Mouse (Mus musculus): ENCODE measurements around the gene Spsb1. TPM values are rescaled to one million over a fixed set of nuclear protein-coding genes. Genes with fewer than 3 reads are reported as not detected.

Spsb1 gene
- polyA plus RNA-seq, 1 experiment from 2014 or later = 4.7 TPM

DNA sequence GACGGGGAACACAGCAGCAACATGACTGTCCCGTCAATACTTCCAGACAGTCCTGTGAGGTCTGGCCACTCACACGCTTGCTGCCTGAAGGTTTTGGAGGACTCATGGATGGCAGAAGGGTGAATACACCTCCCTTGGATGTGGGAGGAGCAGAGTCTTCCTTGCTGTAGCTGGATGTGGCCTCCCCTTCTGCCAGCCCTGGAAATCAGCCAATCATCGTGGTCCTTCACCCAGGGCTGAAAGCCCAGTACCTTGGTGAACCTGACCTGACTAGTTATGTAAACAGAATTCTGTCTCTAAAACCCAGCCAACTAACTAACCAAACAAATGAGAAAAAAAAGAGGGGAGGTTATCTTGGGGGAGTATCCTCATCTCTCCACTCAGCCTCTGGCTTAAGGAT, 90.4 kb downstream of the Spsb1 start:
- Histone ChIP-seq H3K4me3 (ENCODE audit: low read depth, low read length) (no peak overlapping the region), H3K27ac (ENCODE audit: low read depth, low read length) (no peak overlapping the region), H3K9me3 (replicated peaks; ENCODE audit: control insufficient read depth, low read length) (no peaks in the 10 kb centered on the region), H3K36me3 (ENCODE audit: control insufficient read depth, insufficient read depth, low read length) (no peaks in the 10 kb centered on the region), H3K4me1 (ENCODE audit: control insufficient read depth, insufficient read depth, low read length) (no peaks in the 10 kb centered on the region), H3K9ac (ENCODE audit: low read depth, low read length) (no peak overlapping the region), H3K27me3 (ENCODE audit: control insufficient read depth, insufficient read depth, low read length) (no peaks in the 10 kb centered on the region), H3K4me2 (no peak overlapping the region)
- no peak for ATAC-seq (replicated peaks; ENCODE audit: insufficient number of reproducible peaks, low FRiP score, low TSS enrichment)
- 65% methylated on average over 4 of the region's 4 CpGs for WGBS (ENCODE audit: insufficient replicate concordance)

DNA sequence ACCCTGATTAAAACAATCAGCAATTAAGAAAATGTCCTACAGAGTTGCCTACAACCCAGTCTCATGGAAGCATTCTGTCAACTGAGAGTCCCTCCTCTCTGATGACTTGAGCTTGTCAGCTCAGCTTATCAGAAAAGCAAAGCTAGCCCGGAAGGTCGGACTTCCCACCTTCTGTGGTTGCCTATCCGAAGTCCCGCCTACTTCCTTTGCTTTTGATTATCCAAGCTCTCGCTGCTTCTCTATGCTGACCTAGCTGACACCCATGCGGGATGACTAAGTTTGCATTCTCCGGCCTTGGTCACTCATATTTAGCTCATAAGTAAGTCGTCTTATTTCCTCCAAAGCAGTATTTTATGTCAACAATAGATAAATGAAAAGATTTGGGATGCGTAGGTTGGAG, 91.3 kb downstream of the Spsb1 start:
- H3K4me1 ChIP-seq (ENCODE audit: control insufficient read depth, insufficient read depth, low read length) = no peaks in the 10 kb centered on the region
- H3K36me3 ChIP-seq (ENCODE audit: control insufficient read depth, insufficient read depth, low read length) = no peaks in the 10 kb centered on the region
- no peak for ATAC-seq (replicated peaks; ENCODE audit: insufficient number of reproducible peaks, low FRiP score, low TSS enrichment)
- no peak overlapping the region for H3K4me3 ChIP-seq (ENCODE audit: low read depth, low read length)
- no peak overlapping the region for H3K27ac ChIP-seq (ENCODE audit: low read depth, low read length)
- WGBS (ENCODE audit: insufficient replicate concordance) = 56% methylated on average over 9 of the region's 9 CpGs
- H3K4me2 ChIP-seq = no peak overlapping the region
- no peaks in the 10 kb centered on the region for H3K9me3 ChIP-seq (replicated peaks; ENCODE audit: control insufficient read depth, low read length)
- H3K27me3 ChIP-seq (ENCODE audit: control insufficient read depth, insufficient read depth, low read length) = no peaks in the 10 kb centered on the region
- H3K9ac ChIP-seq (ENCODE audit: low read depth, low read length) = no peak overlapping the region

DNA sequence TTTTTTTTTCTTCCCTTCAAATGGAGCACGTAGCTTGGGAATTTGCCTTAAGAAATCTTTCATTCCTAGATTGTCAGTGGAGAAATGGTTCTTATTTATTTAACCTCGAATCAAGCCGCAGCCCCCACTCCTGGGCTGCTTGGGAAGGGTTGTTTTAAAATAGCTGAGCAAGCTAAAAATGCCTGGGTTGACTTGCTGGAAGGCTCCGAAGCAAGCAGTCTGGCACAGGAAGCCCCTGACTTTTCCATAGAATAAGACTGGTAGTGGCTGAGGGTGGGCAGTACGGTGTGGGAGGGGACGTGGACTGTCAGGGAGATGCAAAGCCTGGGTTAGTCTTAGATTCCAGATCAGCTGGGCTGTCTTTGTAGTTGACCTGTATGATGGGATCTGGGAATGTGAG, 94.5 kb downstream of the Spsb1 start:
- Histone ChIP-seq H3K9me3 (replicated peaks; ENCODE audit: control insufficient read depth, low read length) (no peaks in the 10 kb centered on the region), H3K4me1 (ENCODE audit: control insufficient read depth, insufficient read depth, low read length) (0 out of 2 replicates have a peak, but pooled peaks cover 4% of the 10 kb centered on the region), H3K4me3 (ENCODE audit: low read depth, low read length) (no peak overlapping the region), H3K27ac (ENCODE audit: low read depth, low read length) (no peak overlapping the region), H3K9ac (ENCODE audit: low read depth, low read length) (no peak overlapping the region), H3K36me3 (ENCODE audit: control insufficient read depth, insufficient read depth, low read length) (no peaks in the 10 kb centered on the region), H3K27me3 (ENCODE audit: control insufficient read depth, insufficient read depth, low read length) (no peaks in the 10 kb centered on the region), H3K4me2 (no peak overlapping the region)
- ATAC-seq (replicated peaks; ENCODE audit: insufficient number of reproducible peaks, low FRiP score, low TSS enrichment) = no peak
- WGBS (ENCODE audit: insufficient replicate concordance) = 56% methylated on average over 6 of the region's 6 CpGs

DNA sequence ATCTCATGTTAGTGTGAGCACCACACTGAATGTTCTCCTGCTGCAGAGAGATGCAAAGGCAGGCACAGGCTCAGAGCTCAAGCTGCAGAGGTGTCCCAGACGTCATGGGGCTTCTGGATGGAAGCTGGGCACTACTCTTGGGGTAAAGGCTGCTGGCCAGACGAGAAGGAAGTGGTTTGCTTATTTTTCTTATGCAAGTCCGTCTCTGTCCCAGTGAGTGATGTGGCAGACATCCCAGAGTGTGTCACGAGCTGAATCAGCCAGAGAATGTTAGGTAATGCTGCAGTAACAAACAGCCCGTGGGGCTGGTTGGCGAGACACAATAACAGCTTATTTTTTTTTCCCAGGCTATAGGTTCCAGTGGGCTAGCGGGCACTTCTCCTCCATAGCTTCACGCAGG, 96.3 kb downstream of the Spsb1 start:
- no peak overlapping the region for H3K4me2 ChIP-seq
- no peaks in the 10 kb centered on the region for H3K9me3 ChIP-seq (replicated peaks; ENCODE audit: control insufficient read depth, low read length)
- no peak overlapping the region for H3K4me3 ChIP-seq (ENCODE audit: low read depth, low read length)
- ATAC-seq (replicated peaks; ENCODE audit: insufficient number of reproducible peaks, low FRiP score, low TSS enrichment) = no peak
- H3K4me1 ChIP-seq (ENCODE audit: control insufficient read depth, insufficient read depth, low read length) = peaks cover 14% of the 10 kb centered on the region
- H3K27ac ChIP-seq (ENCODE audit: low read depth, low read length) = no peak overlapping the region
- no peaks in the 10 kb centered on the region for H3K27me3 ChIP-seq (ENCODE audit: control insufficient read depth, insufficient read depth, low read length)
- 57% methylated on average over 8 of the region's 8 CpGs for WGBS (ENCODE audit: insufficient replicate concordance)
- H3K36me3 ChIP-seq (ENCODE audit: control insufficient read depth, insufficient read depth, low read length) = no peaks in the 10 kb centered on the region
- no peak overlapping the region for H3K9ac ChIP-seq (ENCODE audit: low read depth, low read length)

DNA sequence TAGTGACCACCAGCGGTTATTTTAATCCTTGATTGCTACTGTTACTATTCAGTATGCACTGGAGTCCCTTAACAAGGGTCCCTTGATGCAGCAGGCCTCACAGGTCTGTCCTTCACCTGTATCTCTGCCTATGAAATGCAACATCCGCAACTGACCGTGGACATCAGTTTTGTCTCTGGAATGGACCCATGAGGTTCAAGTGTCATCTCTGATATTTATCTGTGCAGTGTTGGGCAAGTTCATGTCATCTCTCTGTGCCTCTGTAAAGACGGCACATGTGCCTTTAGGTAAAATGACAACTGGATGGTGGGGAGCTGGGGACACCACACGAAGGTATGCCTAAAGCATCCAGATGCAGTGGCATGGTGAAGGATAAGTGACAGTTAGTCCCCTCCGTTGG, 96.7 kb downstream of the Spsb1 start:
- Histone ChIP-seq H3K9ac (ENCODE audit: low read depth, low read length) (no peak overlapping the region), H3K4me1 (ENCODE audit: control insufficient read depth, insufficient read depth, low read length) (peaks cover 14% of the 10 kb centered on the region), H3K36me3 (ENCODE audit: control insufficient read depth, insufficient read depth, low read length) (no peaks in the 10 kb centered on the region), H3K9me3 (replicated peaks; ENCODE audit: control insufficient read depth, low read length) (no peaks in the 10 kb centered on the region), H3K27ac (ENCODE audit: low read depth, low read length) (no peak overlapping the region), H3K4me3 (ENCODE audit: low read depth, low read length) (no peak overlapping the region), H3K4me2 (no peak overlapping the region), H3K27me3 (ENCODE audit: control insufficient read depth, insufficient read depth, low read length) (no peaks in the 10 kb centered on the region)
- WGBS (ENCODE audit: insufficient replicate concordance) = 83% methylated on average over 6 of the region's 6 CpGs
- no peak for ATAC-seq (replicated peaks; ENCODE audit: insufficient number of reproducible peaks, low FRiP score, low TSS enrichment)

DNA sequence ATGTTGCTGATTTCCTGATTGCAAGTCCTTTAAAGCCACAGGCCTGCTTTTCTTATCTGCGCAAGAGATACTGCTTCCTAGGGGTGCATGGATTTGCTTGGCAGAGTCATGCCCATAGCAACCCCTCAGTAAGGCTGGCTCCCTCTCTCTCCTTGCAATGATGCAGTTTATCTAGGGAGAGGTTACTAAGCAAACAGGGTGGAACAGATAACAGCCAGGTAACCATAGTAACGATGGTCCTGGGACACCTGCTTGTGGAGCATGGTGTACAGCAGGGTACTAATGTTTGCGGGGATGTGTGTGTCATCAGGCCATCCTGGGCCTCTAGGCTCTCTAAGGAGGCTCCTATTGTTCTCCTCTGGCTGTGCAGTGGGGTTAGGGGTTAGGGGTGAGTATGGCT, 97.2 kb downstream of the Spsb1 start:
- H3K4me3 ChIP-seq (ENCODE audit: low read depth, low read length) = no peak overlapping the region
- no peaks in the 10 kb centered on the region for H3K27me3 ChIP-seq (ENCODE audit: control insufficient read depth, insufficient read depth, low read length)
- no peak overlapping the region for H3K27ac ChIP-seq (ENCODE audit: low read depth, low read length)
- H3K9ac ChIP-seq (ENCODE audit: low read depth, low read length) = no peak overlapping the region
- no peak for ATAC-seq (replicated peaks; ENCODE audit: insufficient number of reproducible peaks, low FRiP score, low TSS enrichment)
- H3K36me3 ChIP-seq (ENCODE audit: control insufficient read depth, insufficient read depth, low read length) = no peaks in the 10 kb centered on the region
- no peak overlapping the region for H3K4me2 ChIP-seq
- H3K4me1 ChIP-seq (ENCODE audit: control insufficient read depth, insufficient read depth, low read length) = peaks cover 14% of the 10 kb centered on the region
- WGBS (ENCODE audit: insufficient replicate concordance) = 67% methylated on average over 3 of the region's 3 CpGs
- no peaks in the 10 kb centered on the region for H3K9me3 ChIP-seq (replicated peaks; ENCODE audit: control insufficient read depth, low read length)

DNA sequence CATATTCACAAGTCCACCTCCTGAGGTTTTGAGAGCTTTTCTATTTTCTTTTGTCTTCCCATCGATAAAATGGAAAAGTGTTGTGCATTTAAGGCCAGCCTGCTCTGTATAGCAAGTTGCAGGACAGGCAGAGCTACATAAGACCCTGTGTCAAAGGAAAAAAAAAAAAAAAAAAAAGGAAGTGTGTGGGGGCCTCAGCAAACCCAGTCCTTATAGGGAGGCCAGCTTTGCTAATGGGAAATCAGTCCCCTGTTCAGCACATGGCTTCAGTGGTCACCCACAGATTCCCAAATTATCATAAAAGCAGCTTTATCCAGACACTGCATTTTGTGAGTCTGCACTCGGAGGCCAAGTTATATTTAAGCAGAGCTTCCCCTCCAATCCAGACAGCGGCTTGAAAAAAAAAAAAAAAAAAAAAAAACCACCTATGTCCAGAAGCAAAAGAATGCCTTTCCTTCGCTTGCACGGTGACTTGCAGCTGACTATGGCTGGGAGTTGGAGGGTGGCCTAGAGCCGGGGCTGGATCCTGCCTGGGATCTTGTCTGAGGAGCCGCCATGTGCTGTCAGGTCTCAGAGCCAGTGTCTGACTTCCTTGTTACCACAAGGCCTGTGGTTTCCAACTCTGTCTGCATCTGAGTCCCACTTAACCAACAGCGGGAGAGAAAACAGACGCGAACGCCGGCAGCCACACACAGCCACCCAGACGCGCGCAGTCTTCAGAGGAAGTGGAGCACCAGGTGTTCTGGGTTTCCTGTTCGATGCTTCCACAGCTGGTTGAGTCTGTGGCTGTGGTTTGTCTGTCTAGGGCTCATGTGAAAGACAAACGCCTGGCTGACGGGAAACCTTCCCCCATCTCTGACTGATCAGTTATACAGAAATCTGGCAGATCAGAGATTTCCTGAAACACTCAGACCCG, 98.7 kb downstream of the Spsb1 start:
- no peak for ATAC-seq (replicated peaks; ENCODE audit: insufficient number of reproducible peaks, low FRiP score, low TSS enrichment)
- no peak overlapping the region for H3K4me2 ChIP-seq
- H3K9me3 ChIP-seq (replicated peaks; ENCODE audit: control insufficient read depth, low read length) = no peaks in the 10 kb centered on the region
- H3K4me3 ChIP-seq (ENCODE audit: low read depth, low read length) = no peak overlapping the region
- peaks cover 14% of the 10 kb centered on the region for H3K4me1 ChIP-seq (ENCODE audit: control insufficient read depth, insufficient read depth, low read length)
- H3K36me3 ChIP-seq (ENCODE audit: control insufficient read depth, insufficient read depth, low read length) = no peaks in the 10 kb centered on the region
- WGBS (ENCODE audit: insufficient replicate concordance) = 44% methylated on average over 19 of the region's 19 CpGs
- no peaks in the 10 kb centered on the region for H3K27me3 ChIP-seq (ENCODE audit: control insufficient read depth, insufficient read depth, low read length)
- no peak overlapping the region for H3K27ac ChIP-seq (ENCODE audit: low read depth, low read length)
- no peak overlapping the region for H3K9ac ChIP-seq (ENCODE audit: low read depth, low read length)

DNA sequence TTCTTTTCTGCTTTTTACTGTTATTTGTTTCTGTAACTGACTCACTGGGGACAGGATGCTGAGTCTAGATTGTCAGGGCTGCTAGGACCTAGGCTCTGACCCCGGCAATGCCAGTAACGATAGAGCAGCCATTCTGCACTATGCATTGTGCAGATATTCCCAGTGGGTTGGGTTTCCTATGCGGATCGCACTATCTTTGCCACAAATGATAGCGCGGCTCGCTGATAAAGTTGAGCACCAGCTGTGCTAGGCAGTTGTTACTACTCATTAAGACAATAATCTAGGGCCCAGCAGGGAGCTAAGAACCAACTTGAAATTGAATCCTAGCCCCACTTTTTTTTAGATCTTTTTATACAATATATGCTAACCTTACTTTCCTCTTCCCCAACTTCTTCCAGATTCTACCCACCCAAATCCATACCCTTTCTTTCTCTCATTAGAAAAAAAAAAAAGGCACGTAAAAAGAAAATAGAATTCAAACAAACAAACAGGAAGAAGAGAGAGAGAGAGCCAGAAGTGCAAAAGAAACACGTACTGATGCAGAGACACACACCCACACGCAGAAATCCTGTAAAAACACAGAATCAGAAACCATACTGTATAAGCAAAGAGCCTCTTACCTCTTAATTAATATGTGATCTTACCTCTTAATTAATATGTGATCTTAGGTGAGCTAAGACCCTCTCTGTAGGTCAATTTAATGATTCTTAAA, 99.5 kb downstream of the Spsb1 start:
- WGBS (ENCODE audit: insufficient replicate concordance) = 36% methylated on average over 10 of the region's 10 CpGs
- H3K4me1 ChIP-seq (ENCODE audit: control insufficient read depth, insufficient read depth, low read length) = peaks cover 14% of the 10 kb centered on the region
- ATAC-seq (replicated peaks; ENCODE audit: insufficient number of reproducible peaks, low FRiP score, low TSS enrichment) = no peak
- H3K9ac ChIP-seq (ENCODE audit: low read depth, low read length) = no peak overlapping the region
- no peak overlapping the region for H3K4me3 ChIP-seq (ENCODE audit: low read depth, low read length)
- no peaks in the 10 kb centered on the region for H3K9me3 ChIP-seq (replicated peaks; ENCODE audit: control insufficient read depth, low read length)
- peak overlapping the region; percentile 64; the same call in 1 of the 2 replicates for H3K4me2 ChIP-seq
- no peaks in the 10 kb centered on the region for H3K36me3 ChIP-seq (ENCODE audit: control insufficient read depth, insufficient read depth, low read length)
- no peak overlapping the region for H3K27ac ChIP-seq (ENCODE audit: low read depth, low read length)
- H3K27me3 ChIP-seq (ENCODE audit: control insufficient read depth, insufficient read depth, low read length) = no peaks in the 10 kb centered on the region

All from heart, embryonic 11.5 days (tissue).